Mouse (Mus musculus) CD4-positive helper T cell, adult 2 months (primary cell): ENCODE results near the gene Stfa3.
"Not testable (repeated sequence)": the region's sequence is repeated elsewhere in the genome, so short reads cannot be mapped to it uniquely, and the experiment has no call there.

ENCODE experiments used
- DNase-seq: peaks from one replicate; pipeline ENCODE4 v3.0.0-alpha.2; 2012; ENCODE audit warnings: low read depth, missing footprints, low spot score

The Stfa3 gene

GRCm38 (mm10) chr16:36455342-36455802 is at the start of gene Stfa3:
Stfa3 (minus strand) TSS chr16:36455392.
- no peak for DNase-seq

GRCm38 (mm10) chr16:36502286-36502685 is 47.1 kb upstream of the Stfa3 start:
- DNase-seq, result no peak

GRCm38 (mm10) chr16:36492420-36492819 is 37.2 kb upstream of the Stfa3 start:
- DNase-seq, result no peak

GRCm38 (mm10) chr16:36476866-36477265 is 21.7 kb upstream of the Stfa3 start:
- peak; percentile 85 for DNase-seq

- DNase-seq, result no peak
Measured at GRCm38 (mm10) chr16:36475530-36475929, 20.3 kb upstream of the Stfa3 start.

- DNase-seq, result no peak
Measured at GRCm38 (mm10) chr16:36474849-36475248, 19.7 kb upstream of the Stfa3 start.

GRCm38 (mm10) chr16:36473217-36474216 is 18.3 kb upstream of the Stfa3 start:
- DNase-seq, result peak; percentile 19

- no peak for DNase-seq
Measured at GRCm38 (mm10) chr16:36471066-36471633, 16.0 kb upstream of the Stfa3 start.

GRCm38 (mm10) chr16:36469955-36470478 is 14.8 kb upstream of the Stfa3 start:
- DNase-seq, result peak; percentile 33

- DNase-seq, result no peak
Measured at GRCm38 (mm10) chr16:36469367-36469766, 14.2 kb upstream of the Stfa3 start.

GRCm38 (mm10) chr16:36468862-36469261 is 13.7 kb upstream of the Stfa3 start:
- DNase-seq, result no peak

GRCm38 (mm10) chr16:36467936-36468335 is 12.7 kb upstream of the Stfa3 start:
- DNase-seq, result no peak

GRCm38 (mm10) chr16:36465436-36465835 is 10.2 kb upstream of the Stfa3 start:
- no peak for DNase-seq

GRCm38 (mm10) chr16:36464076-36464475 is 8.9 kb upstream of the Stfa3 start:
- DNase-seq, result no peak

GRCm38 (mm10) chr16:36460426-36460825 is 5.2 kb upstream of the Stfa3 start:
- no peak for DNase-seq

- not testable (repeated sequence) for DNase-seq
Measured at GRCm38 (mm10) chr16:36420979-36421378, 34.2 kb downstream of the Stfa3 start.

GRCm38 (mm10) chr16:36408357-36408756 is 46.8 kb downstream of the Stfa3 start, which contains the start of gene Stfa2:
Stfa2 (minus strand) TSS chr16:36408457.
- no peak for DNase-seq
